Comparison of ENCODE assay signal across 37 mouse cellular contexts in the genomic region with DNA sequence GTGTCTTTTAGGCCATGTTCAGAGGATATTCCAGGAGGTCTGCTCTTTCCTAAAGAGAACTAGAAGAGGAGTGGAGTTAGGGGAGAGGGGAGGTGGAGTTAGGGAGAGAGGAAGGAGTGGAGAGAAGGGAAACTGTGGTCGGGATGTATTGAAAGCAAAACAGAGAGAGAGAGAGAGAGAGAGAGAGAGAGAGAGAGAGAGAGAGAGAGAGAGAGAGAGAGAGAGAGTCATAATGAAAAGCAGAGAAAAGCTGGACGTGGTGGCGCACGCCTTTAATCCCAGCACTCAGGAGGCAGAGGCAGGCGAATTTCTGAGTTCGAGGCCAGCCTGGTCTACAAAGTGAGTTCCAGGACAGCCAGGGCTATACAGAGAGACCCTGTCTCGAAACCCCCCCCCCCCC. TPM values are rescaled to one million over a fixed set of nuclear protein-coding genes. Genes with fewer than 3 reads are reported as not detected.
"Had no signal": no experiment of that assay in that cellular context is flagged by ENCODE, and none has a peak within 500 bp of the region (broad histone marks: within the 10 kb centered on the region; RNA-seq: fewer than 3 reads in every experiment).

No protein-coding gene starts in this region.

RNA-seq across cellular contexts. Expression of gene Ccl5, which starts 20.7 kb away (rescaled TPM):
- total RNA-seq: heart, postnatal 10 days; heart, postnatal 25 days; heart, postnatal 4 days; hindbrain, postnatal 0 days; layer of hippocampus, adult 18-20 months; layer of hippocampus, adult 2 months; layer of hippocampus, postnatal 10 days; layer of hippocampus, postnatal 14 days; layer of hippocampus, postnatal 25 days; layer of hippocampus, postnatal 36 days; left cerebral cortex, adult 18-20 months; left cerebral cortex, adult 2 months had no signal
- polyA plus RNA-seq: heart, embryonic 12.5 days; hindbrain, embryonic 10.5 days; hindbrain, embryonic 12.5 days; hindbrain, embryonic 13.5 days; hindbrain, embryonic 14.5 days; hindbrain, embryonic 15.5 days; kidney, embryonic 14.5 days; kidney, embryonic 15.5 days had no signal

RNA-seq across cellular contexts. Expression of gene Ccl9, which starts 27.4 kb away (rescaled TPM):
- polyA plus RNA-seq: inflammation-experienced regulatory T-cells, adult 6 months had no signal

RNA-seq across cellular contexts. Expression of gene Heatr9, which starts 29.1 kb away (rescaled TPM):
- total RNA-seq: heart, postnatal 10 days; heart, postnatal 14 days; heart, postnatal 25 days; heart, postnatal 36 days; heart, postnatal 4 days; hematopoietic stem cell, adult 5-6 weeks; hindbrain, postnatal 0 days; layer of hippocampus, adult 18-20 months; layer of hippocampus, adult 2 months; layer of hippocampus, adult 8-10 months; layer of hippocampus, postnatal 10 days; layer of hippocampus, postnatal 14 days; layer of hippocampus, postnatal 25 days; layer of hippocampus, postnatal 36 days; left cerebral cortex, adult 18-20 months; left cerebral cortex, adult 2 months; left cerebral cortex, adult 8-10 months had no signal
- polyA plus RNA-seq: heart, embryonic 12.5 days; heart, embryonic 13.5 days; heart, embryonic 14.5 days; heart, embryonic 15.5 days; heart, postnatal 0 days; hindbrain, embryonic 11.5 days; hindbrain, embryonic 12.5 days; hindbrain, embryonic 13.5 days; hindbrain, embryonic 14.5 days; hindbrain, embryonic 15.5 days; hindbrain, embryonic 16.5 days; hindbrain, postnatal 0 days; intestine, embryonic 14.5 days; intestine, embryonic 15.5 days; intestine, embryonic 16.5 days; intestine, postnatal 0 days; kidney, embryonic 14.5 days; kidney, embryonic 15.5 days; kidney, postnatal 0 days had no signal

RNA-seq across cellular contexts. Expression of gene Ccl6, which starts 41.9 kb away (rescaled TPM):
- total RNA-seq: hindbrain, postnatal 0 days had no signal
